Mouse (Mus musculus): Measurements from ENCODE around the gene Fbxl3.

Gene Fbxl3

GRCm38 (mm10) chr14:103033271-103033823, 66.0 kb downstream of the Fbxl3 start:
- no peak for DNase-seq
